25 mouse cellular contexts compared by ENCODE assay signal in genomic region chr2:71309726-71310125, GRCm38 (mm10).
"Had no signal": no experiment of that assay in that cellular context is flagged by ENCODE, and none has a peak within 500 bp of the region (broad histone marks: within the 10 kb centered on the region; RNA-seq: fewer than 3 reads in every experiment).

No protein-coding gene starts in this region.

- H3K27ac ChIP-seq: embryonic facial prominence, embryonic 10.5 days; embryonic facial prominence, embryonic 12.5 days; embryonic facial prominence, embryonic 13.5 days; embryonic facial prominence, embryonic 15.5 days; forebrain, embryonic 10.5 days; gastrocnemius, adult 2 months; heart, adult 2 months; heart, embryonic 10.5 days had no signal

- H3K4me2 ChIP-seq: embryonic facial prominence, embryonic 12.5 days; embryonic facial prominence, embryonic 13.5 days; embryonic facial prominence, embryonic 15.5 days; heart, embryonic 11.5 days; heart, embryonic 12.5 days had no signal

- H3K9me3 ChIP-seq: embryonic facial prominence, embryonic 10.5 days; embryonic facial prominence, embryonic 12.5 days; embryonic facial prominence, embryonic 13.5 days; embryonic facial prominence, embryonic 15.5 days; forebrain, embryonic 10.5 days; heart, embryonic 10.5 days; heart, embryonic 12.5 days had no signal

- DNase-seq: cerebellum, adult 2 months; cerebellum, adult 8-10 months; cerebellum, adult 9-10 months; cerebellum, adult 9-11 months; cerebellum, postnatal 10 days; cerebellum, postnatal 14 days; cerebellum, postnatal 25 days; cerebellum, postnatal 36 days; embryo, embryonic 11 days; gastrocnemius, adult 2 months; gastrocnemius, postnatal 10 days; gastrocnemius, postnatal 14 days; gastrocnemius, postnatal 25 days; gastrocnemius, postnatal 36 days; heart, adult 18-20 months; heart, adult 2 months had no signal

- H3K27me3 ChIP-seq: embryonic facial prominence, embryonic 12.5 days; embryonic facial prominence, embryonic 13.5 days; embryonic facial prominence, embryonic 15.5 days; heart, embryonic 12.5 days had no signal

- H3K4me3 ChIP-seq: embryonic facial prominence, embryonic 10.5 days; embryonic facial prominence, embryonic 12.5 days; embryonic facial prominence, embryonic 13.5 days; embryonic facial prominence, embryonic 15.5 days; erythroblast, embryonic 14.5 days; forebrain, embryonic 10.5 days; gastrocnemius, adult 2 months; heart, adult 2 months; heart, embryonic 10.5 days; heart, embryonic 12.5 days had no signal

- H3K9ac ChIP-seq: embryonic facial prominence, embryonic 12.5 days; embryonic facial prominence, embryonic 13.5 days; embryonic facial prominence, embryonic 15.5 days; heart, embryonic 12.5 days had no signal
